Mouse (Mus musculus) erythroblast, adult 5-6 weeks (primary cell): Measurements from ENCODE around the gene Socs7. TPM values are rescaled to one million over a fixed set of nuclear protein-coding genes. Genes with fewer than 3 reads are reported as not detected.
A peak's percentile ranks its signal among the peaks of the same experiment; 100 is the strongest.

ENCODE experiments used
- ATAC-seq: replicated peaks from 2 replicates; pipeline ENCODE4 v1.8.0; 2016; ENCODE audit warnings: moderate number of reproducible peaks, mild to moderate bottlenecking, moderate TSS enrichment, inconsistent platforms; ENCODE audit not compliant: poor library complexity, low FRiP score, severe bottlenecking
- total RNA-seq, 2 experiments: library from RNA; stranded (forward) in 1 of 2; stranded (reverse) in 1 of 2; fragments of 150-400 nt in 1 of 2; fragments of 200-764, 138-1000 nt in 1 of 2; gene quantifications; 2 replicates each; pipeline versions ENCODE4 v1.2.3 to v1.2.4; 2015 to 2017; ENCODE audit warnings: low replicate concordance in 2 of 2

Socs7 gene
- total RNA-seq, 2 experiments from 2014 or later: 2.0 to 3.1 TPM

DNA sequence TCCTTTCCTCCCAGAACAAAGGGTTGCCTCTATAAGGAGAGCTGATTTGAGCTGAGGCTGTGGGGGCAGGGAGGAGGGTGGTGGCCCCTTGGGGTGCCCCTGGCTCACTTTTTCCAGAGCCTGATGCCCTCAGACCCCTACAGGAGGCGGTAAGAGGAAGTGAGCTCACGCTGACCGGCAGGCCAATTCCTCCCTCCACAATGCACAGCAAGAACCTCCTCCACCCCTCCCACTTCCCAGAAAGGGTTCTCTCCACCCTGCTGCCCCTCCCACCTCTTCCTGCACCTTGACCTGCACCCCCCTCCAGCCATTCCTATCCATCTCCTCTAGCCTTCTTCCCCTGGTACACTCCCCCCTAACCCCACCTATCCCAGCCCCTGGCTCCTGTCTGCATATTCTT is 49.8 kb downstream of the Socs7 start:
- ATAC-seq: no peak

DNA sequence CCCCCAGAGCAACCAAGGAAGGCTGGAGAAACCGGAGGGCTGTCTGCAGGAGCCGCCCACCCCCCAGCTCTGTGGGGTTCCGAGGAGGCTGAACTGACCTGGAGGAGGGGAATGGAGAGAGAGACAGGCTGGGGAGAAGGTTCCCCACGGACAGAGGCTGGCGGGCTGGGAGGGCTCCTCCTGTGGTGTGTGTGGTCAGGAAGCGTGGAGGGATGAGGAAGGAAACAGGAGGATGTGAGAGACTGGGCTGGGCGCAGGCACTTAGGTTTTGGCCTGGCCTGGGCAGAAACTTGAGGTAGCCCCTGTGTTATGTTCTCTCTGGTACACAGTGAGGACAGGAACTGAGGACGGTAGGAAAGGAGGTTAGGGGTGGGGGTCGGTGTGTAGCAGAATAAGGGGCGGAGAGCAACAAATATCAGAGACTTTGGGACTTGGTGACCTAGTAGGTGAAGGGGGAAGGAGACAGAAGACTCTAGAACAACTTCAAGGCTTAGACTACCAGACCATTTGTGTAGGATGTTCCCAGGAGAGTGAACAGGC is 50.5 kb downstream of the Socs7 start:
- no peak for ATAC-seq

DNA sequence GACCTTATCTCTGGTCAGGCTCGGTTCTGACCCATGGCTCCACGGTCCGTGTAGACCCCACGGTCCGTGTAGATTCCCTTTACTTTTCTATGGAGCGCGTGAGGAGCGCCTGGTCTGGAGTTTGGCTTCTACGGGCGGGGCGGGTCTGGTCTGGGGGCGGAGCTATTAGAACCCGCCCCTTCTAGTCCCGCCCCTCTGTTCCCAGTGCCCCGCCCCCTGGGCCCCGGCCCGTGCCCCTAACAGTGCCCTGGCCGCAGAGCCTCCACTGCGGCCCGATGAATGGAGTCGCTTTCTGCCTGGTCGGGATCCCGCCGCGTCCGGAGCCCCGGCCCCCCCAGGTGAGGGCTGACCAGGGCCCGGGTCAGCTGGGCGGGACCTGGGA is 53.0 kb downstream of the Socs7 start, which contains the start of gene Arhgap23:
Gene Arhgap23, plus strand, starts transcription at position 204 of the 382 bp plus-strand sequence.
- peak; percentile 77 for ATAC-seq

DNA sequence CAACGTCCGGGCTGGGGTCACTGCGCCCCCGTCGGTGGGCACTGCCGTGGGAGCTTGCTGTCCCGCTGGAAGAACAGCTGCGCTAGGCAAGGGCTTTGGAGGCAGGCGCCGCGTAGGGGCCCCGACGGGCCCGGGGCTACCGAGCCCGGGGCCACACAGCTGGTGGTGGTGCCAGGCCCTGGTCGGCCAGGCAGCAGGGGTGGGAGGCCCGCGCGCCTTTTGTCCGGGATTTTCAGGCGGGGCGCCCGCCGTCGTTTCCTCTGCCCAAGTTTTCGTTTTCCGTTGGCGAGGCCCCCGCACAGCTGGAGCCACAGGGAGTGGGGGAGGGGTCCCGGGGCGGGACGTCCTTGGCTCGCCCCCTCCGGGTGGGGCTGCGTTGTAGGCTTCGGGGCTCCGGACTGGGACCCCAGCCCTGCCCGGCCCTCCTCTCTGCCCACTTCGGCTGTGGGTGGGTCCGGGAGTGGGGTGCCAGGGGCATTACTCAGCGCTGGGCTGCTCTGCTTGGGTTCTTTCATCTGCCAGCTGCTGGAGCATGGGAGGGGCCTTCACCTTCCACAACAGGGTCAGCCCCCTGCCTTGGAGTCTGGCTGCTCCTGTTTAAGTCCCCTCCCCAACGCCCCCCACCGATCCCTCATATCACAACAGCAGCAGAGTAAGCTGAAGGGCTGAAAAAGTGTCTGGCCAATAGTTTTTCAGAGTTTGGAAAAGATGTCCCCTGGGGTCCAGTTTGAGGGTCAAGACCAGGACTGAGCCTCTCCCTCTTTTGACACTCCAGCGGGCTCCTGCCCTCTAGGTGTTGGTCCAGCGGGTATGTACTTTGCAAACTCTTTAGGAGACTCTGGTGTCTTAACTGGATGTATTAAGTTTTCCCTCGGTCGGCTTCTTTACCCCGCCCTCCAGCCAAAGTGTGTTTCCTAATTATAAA is 53.6 kb downstream of the Socs7 start:
- no peak for ATAC-seq

DNA sequence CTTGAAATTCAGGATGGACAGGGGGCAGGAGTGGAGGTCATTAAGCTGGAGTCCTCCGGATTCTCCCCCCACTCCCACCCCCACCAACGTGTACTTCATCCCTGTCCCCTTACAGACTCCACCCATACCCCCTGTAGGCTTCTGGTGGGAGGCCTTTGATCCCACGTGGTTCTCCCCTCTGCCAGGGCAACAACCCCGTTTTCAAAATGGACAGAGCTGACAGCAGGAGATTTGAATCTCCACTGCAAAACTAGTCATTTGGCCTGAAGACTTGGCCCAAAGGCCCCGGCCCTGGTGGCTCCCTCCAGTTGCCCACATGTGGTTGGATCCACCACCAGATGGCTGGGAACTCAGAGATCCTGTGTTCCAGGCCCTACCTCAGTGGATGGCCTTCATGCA is 54.3 kb downstream of the Socs7 start:
- ATAC-seq: no peak

DNA sequence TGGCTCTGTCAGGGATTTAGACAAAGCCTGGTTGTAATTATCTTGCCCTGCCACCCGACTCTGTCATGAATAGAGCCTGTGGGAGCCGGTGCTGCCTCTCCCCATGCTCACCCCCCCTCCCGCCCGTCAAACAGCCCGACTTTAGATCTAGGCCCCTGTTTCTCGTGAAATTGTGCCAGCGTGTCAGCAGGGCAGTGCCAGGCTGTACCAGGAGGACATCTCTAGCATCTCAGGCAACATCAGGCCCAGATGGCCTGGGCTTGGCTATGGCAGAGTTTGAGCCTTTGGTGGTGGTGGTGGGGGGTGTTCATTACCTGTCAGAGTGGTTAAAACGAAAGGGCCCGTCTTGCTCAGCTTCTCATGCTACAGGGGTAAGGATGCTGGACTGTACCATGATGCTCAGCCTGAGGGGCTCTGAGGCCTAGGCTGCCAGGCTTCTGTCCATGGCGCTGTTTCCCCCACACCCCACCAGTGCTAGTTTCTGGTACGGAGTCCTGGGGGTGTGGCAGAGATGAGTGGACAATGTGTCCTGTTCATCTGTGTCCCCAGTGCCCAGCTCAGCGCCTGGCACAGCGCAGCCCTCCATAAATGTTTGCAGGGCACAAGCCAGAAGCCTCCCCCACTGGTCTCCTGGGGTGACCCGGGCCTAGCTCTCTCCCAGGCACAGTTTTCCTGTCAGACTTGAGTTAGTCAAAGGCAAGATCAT is 56.6 kb downstream of the Socs7 start:
- no peak for ATAC-seq

DNA sequence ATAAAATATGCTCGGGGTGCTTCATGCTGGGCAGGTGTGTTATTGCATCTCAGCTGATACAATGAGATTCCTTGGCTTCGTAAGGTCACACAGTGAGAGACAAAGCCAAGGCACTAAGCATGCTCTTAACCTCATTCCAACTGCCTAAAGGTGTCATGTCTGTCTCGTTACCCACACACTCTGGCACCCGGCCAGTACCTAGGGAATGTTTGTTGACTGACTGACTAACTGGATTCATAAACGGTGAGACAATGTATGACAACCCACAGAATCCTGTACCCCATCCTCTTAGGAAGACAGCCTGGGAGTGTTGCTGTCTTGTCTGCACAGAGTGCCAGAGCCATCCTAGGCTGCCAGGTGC is 57.2 kb downstream of the Socs7 start:
- ATAC-seq: no peak

DNA sequence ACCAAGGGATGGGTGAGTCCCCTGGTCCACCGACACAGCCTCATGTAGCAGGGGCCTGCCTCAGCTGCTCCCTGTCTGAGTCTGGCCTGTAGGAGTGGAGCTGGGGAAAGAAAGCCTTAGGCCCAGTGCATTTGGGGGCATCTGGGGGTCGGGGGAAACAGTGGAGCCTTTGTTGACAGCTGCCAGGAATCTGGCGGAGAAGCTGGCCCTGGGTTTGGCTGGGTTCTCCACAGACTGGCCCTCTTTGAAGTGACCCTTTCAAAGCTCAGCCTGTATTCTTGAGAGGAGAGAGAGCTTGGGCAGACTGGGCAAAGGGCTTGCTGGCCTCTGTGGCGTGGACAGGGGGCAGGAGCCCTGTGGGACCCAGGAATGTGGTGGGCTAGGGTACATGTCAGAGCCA is 60.2 kb downstream of the Socs7 start:
- ATAC-seq: no peak

DNA sequence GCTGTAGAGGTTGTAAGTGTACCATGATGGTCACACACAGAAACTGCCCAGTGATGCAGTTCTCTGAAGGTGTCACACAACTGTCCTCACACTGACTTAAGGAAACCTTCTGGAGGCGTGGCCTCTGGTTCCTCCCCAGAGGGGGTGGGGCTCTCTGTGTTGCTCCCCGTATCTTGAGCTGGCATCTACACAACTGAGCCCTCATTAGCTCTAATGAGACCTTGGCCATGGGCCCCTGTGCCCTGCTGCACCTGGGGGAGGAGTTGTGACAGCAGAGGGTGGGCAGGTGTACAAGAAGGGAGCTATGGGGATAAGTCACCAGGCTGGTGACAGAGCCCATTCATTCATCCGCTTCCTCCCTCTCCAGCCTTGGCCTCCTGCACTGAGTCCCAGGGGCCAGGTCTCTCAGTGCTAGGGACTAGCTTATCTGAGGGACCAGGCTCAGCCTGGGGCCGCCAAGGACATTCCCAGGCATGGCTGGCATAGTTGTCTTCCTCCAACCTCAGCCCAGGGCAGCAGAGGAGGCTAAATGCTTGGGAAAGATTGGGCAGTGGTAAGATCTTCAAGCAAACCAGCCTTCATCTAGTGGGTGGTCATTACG is 61.8 kb downstream of the Socs7 start:
- ATAC-seq: peak; percentile 57

DNA sequence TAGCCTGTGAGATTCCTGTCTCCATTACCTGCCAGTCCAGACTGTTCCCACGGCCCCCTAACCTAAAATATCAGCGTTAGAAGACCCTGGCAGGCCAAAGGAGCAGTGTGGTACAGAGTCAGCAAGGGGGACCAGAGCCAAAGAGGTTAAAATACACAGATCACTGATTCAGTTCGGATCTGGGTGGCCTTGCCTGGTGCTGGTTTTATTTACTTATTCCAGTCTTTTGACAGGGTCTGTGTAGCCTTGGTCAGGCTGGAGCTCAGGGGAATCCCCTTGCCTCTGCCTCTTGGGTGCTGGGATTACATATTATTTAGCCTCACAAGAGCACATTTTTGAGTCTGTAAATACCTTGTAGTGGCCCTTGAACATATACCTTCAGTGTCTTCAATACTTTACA is 62.5 kb downstream of the Socs7 start:
- no peak for ATAC-seq

DNA sequence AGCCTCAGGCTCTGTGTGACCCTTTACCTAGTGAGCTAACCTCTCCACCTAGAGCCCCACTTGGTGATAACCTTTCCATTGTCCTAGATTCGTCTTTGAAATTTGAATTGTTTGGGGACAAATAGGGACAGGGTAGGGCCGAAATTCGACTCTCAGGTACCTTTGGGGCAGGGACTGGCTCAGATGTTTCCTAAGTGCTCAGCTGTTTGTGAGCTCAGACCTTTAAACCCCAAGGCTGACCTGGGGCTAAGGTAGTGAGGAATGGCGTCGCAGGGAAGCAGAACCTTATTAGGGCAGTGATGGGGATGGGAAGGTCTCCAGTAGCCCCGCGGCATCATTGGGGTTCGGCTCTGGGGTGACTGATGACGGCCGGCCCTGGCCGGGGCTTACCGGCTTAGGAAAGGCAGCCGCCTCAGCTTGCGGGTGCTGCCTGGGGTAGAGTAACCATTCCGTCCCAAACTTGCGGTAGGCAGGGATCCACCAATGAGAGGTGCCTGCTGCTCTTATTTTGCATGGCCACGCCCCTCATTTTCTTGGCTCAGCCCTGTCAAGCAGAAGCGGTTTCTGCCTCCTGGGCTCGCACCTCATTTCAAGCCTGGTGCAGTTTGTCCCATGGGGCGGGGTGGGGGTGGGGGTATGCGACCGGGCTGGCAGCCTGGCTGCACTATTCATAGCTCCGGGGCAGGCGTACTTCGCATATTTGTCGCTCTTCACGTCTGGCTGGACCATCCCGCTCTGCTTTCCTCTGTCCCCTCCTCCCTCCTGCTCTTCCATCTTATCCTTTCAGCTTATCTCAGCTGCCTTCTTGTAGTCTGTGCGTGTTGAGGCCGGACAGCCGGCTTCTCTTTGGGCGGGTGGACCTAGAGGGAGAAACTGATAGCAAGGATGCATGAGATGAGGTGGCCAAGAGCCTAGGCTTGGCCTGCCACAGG is 65.7 kb downstream of the Socs7 start:
- ATAC-seq: peak; percentile 80

DNA sequence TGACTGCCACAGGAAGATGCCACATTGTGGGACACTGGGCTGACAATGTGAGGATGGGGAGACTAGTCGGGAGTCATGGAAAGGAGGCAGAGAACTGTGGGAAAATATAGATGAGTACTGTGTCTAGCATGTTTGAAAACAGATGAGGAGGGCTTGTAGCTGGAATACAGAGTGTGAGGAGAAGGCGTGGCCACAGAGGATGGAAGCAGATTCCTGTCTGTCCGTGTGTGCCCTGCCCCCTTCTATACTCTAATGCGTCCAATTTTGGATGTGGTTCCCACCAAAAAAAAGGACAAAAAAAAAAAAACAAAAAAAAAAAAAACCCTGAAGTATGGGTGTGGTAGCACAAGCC is 66.4 kb downstream of the Socs7 start:
- ATAC-seq: peak; percentile 41

DNA sequence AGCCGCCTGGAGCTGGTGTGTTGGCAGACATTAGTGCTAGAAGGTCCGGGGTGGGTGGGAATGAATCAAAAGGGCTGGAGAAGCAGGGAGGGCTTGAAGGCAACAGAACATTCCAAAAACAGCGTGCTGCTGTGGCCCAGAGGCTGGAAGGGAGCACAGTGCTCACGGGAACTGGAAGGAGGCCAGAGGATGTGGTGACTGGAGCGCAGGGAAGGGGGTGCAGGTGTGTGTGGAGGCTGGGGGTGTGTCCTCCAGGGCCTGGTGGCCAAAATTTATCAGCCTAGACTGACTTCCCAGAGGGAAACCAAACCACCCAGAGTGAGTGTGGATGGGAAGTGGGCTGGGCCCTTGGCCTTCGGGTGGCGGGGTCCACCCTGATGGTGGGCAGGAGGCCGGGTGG is 67.3 kb downstream of the Socs7 start:
- 0 out of 2 replicates have a peak, but pooled peaks have one; percentile 2 for ATAC-seq

DNA sequence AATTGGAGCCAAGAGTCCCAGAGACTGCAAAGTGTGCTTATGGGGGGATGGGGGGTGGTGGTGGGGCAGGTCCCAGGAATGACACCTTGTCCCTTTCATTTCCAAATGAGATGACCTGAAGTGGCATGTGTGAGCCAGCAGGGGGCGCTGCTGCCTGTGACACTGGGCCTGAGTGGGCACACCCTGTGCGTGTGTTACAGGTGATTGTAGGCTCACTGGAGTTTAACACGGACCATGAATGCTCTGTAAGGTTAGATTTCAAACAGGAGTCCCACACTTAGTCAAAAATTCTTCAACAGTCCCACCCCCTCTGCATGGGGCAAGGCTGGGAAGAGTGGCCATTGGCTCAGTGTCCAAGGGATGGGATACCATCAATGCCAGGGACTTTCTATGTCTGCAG is 69.7 kb downstream of the Socs7 start:
- peak; percentile 41 for ATAC-seq

DNA sequence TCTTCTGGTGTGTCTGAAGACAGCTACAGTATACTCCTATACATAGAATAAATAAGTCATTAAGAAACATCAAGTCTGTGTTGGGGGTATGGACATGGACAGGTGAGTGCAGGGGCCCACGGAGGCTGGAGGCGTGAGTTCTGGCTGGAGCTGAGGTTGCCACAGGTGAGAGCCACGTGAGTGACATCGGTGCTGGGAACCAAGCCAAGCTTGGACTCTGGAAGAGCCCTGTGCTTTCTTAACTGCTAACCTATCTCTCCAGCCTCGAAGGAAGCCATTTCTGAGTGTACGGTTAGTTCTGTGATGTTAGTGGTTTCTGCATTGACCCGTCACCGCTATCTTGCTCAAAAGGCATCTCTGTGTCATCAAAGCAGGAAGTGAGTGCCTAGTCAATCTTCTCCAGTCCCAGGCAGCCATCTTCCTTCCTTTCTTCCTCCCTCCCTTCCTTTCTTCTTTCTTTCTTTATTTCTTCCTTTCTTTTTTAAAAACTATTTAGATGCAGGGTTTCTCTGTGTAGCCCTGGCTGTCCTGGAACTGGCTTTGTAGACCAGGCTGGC is 70.7 kb downstream of the Socs7 start:
- no peak for ATAC-seq

DNA sequence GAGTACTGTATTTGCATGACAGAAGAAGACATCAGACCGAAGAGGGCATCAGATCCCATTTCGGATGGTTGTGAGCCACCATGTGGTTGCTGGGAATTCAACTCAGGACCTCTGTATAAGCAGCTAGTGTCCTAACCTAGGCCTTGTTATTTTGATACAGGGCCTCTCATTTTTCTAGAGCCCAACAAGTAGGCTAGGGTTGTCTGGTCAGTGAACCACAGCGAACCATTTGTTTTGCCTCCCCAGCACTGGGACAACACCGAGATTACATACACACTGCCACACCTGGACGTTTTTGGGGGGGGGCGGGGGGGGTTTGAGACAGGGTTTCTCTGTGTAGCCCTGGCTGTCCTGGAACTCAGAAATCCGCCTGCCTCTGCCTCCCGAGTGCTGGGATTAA is 71.8 kb downstream of the Socs7 start:
- ATAC-seq: no peak

DNA sequence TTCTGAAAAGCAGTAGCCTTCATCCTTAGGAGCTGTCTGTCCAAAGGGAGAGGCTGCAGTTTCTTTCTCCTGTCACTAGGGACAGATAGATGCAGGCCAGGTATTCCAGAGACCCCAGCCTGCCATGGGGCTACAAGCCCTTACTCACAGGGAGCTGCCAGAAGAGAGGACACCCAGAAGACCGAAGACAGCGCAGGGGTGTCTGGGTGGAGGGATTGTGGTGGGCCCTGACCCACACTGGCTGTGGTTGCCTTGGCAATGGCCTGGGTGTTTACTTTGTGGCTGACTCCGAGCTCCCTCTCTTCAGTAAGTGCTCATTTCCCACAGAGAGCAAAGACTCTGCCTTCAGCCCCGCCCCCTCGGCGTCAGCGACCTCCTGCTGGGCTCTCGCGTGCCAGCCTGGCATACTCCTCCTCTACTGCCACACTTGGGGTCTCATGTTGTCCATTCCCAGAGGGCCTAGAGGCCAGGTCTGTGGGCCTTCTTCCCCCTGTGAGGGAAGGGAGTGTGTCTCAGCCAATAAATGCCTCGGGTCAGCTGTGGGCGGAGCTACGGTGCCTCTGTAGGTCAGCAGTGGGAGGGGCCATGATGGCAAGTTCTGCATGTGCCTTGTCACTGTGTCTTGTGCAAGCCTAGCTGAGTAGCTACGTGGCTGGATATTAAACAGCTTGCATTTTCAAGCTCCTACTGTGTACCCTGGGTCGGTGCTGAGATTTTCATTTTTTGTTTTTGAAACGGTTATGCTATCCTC is 72.5 kb downstream of the Socs7 start:
- ATAC-seq: peak; percentile 87

DNA sequence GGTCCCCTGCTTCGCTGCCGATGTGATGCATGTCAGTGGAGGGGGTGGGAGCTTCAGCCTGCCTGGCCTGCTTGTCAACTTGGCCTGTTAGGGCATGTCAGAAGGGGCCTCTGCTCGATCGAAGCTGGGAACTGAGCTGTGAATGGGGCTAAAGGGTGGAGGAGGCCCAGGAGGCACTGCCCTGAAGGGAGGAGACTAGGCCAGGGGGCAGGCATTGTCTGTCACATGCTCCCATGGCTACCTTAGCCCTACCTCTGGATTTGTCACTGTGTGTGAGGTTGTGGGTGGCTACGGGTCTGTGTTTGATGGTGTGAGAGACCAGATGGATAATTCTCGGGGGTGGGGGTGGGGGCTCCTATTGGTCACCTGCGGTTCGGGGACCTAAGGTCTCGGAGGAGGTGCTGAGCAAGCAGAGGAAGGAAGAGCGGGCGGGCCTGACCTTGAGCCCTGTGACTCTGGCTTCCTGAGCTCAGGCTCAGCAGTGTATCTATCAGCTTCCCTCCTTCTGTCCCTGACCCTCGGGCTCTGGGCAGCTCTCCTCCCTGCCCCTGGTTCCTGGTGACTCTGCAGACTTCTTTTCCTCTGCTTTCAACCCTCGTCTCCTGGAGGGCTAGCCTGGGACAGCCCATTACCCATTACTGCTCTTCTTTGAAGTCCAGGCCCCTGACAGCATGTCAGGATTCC is 73.6 kb downstream of the Socs7 start:
- ATAC-seq: no peak
